Mouse (Mus musculus) gastrocnemius, postnatal 4 days (tissue): ENCODE data around the gene Gm10518. TPM values are rescaled to one million over a fixed set of nuclear protein-coding genes. Genes with fewer than 3 reads are reported as not detected.
A peak's percentile ranks its signal among the peaks of the same experiment; 100 is the strongest.

Source experiments
- DNase-seq, 2 experiments: peaks; one replicate each; pipeline ENCODE4 v3.0.0; 2021 to 2022; ENCODE audit warnings: low spot score in 2 of 2, mixed read lengths in 2 of 2
- total RNA-seq, 2 experiments: library from RNA; stranded (reverse); gene quantifications; 2 replicates each; pipeline ENCODE4 v1.2.3; 2021

Gene Gm10518
- total RNA-seq, 2 experiments from 2014 or later = not detected

DNA sequence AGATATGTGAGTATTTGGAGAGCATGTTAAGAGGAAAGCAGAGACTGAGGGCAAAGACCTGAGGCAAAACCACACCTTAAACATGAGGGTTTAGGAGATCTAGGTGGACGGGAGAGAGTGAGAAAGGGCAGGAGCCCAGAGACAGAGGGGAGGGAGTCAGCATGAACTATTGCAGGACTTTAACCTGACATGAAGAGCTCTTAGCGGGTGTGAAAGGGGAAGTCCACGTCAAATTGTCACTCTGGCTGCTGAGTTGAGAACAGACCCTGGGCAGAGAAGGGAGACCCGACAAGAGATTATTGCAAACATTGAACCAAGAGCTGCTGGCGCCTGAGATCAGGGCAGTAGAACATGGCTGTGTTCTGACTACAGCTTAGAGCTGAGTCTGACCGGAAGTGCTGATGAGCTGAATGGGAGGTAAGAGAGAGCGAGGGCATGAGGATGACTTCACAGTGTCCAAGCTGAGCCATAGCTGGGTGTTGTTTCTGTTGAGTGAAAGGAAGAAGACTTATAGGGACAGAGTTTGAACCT is 29.6 kb downstream of the Gm10518 start:
- no peak for DNase-seq

- DNase-seq = no peak
These were observed 30.4 kb downstream of the Gm10518 start for GRCm38 (mm10) chr1:179833596-179833995.

DNA sequence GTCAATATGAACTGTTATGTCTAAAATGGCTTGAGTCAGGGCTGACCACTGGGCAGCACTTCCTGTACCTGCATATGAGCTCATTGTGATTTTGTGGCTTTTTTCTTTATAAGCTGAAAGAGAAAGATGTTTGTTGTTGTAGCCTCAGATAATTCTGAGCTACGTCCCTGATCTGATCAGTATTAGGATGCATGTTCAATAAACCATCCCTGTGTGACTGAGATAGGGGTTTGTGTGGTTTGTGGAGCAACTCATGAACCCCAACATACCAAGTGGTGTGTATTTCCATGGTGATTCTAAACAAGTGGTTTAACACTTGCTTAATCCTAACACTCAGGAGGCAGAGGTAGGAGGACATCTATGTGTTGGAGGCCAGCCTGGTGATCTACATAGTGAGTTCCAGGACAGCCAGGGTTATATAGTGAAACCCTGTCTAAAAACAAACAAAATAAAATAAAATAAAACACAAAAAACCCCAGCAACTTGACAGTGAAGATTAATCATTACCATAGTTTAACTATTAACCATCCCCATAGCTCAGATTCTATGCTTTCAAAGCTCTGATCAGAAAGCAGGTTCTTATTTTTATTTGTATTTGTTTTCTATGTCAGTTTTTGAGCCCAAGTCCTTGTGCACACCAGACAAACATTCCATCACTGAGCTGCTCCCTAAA is 32.7 kb downstream of the Gm10518 start:
- DNase-seq = no peak

GRCm38 (mm10) chr1:179836426-179837404 is 33.5 kb downstream of the Gm10518 start:
- no peak for DNase-seq

DNA sequence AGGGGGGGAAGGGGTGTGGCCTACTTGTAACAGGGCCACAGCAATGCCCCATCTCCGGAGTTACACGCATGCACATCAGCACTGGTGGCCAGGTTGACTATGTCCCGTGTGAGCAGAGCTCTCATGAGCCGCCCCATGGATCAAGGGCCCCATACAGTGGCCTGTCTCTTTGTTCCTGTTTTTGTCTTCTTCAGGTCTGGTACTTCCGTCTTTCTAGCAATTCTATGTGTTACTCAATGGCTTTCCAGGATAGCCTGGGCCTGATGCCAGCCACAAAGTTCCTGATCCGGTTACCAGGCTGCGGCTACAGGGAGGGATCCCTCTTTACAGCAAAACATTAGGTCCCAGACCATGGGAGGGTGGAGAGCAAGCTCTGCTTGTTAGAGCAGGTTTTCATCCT is 39.4 kb downstream of the Gm10518 start:
- peak in 1 of 2 experiments; percentile 49 for DNase-seq

- no peak for DNase-seq
These were observed 40.8 kb downstream of the Gm10518 start for GRCm38 (mm10) chr1:179843981-179844380.

DNA sequence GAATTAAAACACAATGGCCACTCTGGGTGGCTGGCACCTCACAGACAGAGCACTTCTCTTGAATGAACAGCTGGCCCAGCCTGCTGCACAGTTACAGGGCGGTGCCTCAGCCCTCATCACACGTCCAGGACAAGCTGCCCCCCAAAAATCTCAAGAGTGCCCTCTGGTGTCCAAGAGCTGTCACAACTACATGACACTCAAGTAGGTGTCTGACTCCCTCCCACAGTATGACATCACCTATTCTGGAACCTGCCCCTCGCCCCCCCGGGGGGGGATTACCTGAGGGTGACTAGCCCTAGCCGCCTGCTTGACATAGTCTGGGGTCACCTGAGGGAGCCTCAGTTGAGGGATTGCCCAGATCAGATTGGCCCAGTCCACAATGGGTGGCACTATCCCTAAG is 41.7 kb downstream of the Gm10518 start:
- DNase-seq = peak; percentile 46 to 68

DNA sequence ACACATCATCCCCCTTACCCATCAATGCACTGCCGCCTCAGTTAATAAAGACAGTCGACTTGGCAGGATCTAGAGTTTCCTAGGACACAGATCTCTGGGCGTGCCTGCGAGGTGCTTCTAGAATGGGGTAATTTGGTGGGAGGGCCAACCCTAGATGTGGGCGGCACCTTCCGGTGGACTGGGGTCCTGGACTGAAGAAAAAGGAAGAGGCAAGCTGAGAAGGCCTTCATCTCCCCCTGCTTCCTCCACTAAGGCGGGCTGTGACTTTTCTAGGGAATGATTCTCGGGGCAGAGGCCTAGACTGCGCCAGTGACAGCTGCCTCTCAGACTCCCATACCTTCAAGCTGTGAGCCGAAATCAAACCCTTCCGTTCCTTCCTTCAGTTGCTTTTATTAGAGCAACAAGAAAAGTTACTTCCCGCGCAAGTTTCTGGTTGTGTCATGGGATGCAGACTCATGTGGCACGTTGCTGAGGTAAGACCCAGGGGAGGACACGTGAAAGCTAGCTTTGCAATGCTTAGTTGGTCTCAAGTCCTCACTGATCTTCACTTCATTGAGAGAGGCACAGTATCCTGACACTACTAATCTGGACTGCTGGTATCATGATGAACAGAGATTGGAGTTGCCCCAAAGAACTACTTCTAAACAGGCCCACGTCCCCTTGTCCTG is 42.8 kb downstream of the Gm10518 start:
- DNase-seq = no peak

GRCm38 (mm10) chr1:179847173-179847572 is 44.0 kb downstream of the Gm10518 start:
- DNase-seq = no peak

DNA sequence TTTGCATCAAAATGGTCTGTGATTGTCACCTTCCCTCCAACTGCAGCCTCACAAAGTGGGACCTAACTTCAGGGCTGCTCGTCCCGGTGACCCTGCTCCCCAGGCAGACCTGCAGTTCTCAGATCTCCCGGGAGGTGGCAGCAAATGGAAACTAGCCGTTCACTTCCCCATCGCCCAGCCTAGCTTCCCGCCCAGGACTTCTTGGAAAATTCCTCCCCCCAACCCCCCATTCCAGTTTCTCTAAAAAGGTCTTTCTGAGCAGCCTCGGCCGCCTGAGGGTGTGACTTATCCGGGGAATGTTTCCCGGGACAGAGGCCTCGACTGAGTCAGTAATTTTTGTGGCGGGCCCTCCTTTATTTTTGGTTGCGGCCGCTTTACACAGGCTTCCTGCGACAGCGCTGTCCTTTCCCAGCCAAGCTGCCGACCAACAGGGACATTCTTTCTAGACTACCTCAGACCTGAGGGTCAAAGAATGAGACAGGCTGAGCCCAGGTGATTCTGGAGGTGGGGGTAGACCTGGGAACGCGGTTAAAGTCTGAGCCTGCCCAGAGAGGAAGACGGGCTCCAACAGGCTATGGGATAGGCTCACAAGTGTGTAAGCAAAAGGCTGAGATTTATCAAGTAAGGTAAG is 44.7 kb downstream of the Gm10518 start:
- peak; percentile 84 to 89 for DNase-seq

- DNase-seq = no peak
These were observed 50.2 kb downstream of the Gm10518 start for GRCm38 (mm10) chr1:179853421-179853820.

Other genes with a start within 250 kb of the Gm10518 start
- 10 to 100 TPM; 72.9 to 79.8 TPM for gene Sccpdh, start 135.2 kb upstream of the Gm10518 start, total RNA-seq
- gene Kif28, start 58.1 kb upstream of the Gm10518 start, total RNA-seq = under 1 TPM; 0.29 to 0.57 TPM
- gene Ahctf1, start 304 bp downstream of the Gm10518 start, total RNA-seq = 10 to 100 TPM; 29.6 to 33.7 TPM
- gene Cdc42bpa, start 157.1 kb downstream of the Gm10518 start, total RNA-seq = 10 to 100 TPM; 54.1 to 61.6 TPM